Mouse (Mus musculus): ENCODE measurements around the gene Pccb. TPM values are rescaled to one million over a fixed set of nuclear protein-coding genes. Genes with fewer than 3 reads are reported as not detected.

Gene Pccb
- total and polyA plus RNA-seq, 2 experiments from 2014 or later = 27.2 to 49.3 TPM

- no peak for TF ChIP-seq CTCF (IDR thresholded peaks at IDR 0.05; ENCODE audit: low read depth)
- H3K9me3 ChIP-seq (ENCODE audit: low read length) = no peaks in the 10 kb centered on the region
- peaks cover 20% of the 10 kb centered on the region for H3K36me3 ChIP-seq (ENCODE audit: insufficient read depth)
- no peaks in the 10 kb centered on the region for H3K27me3 ChIP-seq (ENCODE audit: insufficient read depth, low read length)
- H3K4me2 ChIP-seq (ENCODE audit: low read depth) = no peak overlapping the region
- no peaks in the 10 kb centered on the region for H3K4me1 ChIP-seq (ENCODE audit: insufficient read depth)
- H3K4me3 ChIP-seq (ENCODE audit: low read depth, low read length) = no peak overlapping the region
- ATAC-seq (no peak), DNase-seq (no peak)
- H3K9ac ChIP-seq = no peak overlapping the region
- H3K27ac ChIP-seq (ENCODE audit: low read depth, low read length) = no peak overlapping the region
- 94% methylated on average over 5 of the region's 5 CpGs for WGBS
Observed at GRCm38 (mm10) chr9:100990609-100991008, 44.1 kb downstream of the Pccb start.

GRCm38 (mm10) chr9:100987850-100988249 is 46.8 kb downstream of the Pccb start:
- ATAC-seq (no peak), DNase-seq (no peak)
- Histone ChIP-seq H3K9me3 (ENCODE audit: low read length) (no peaks in the 10 kb centered on the region), H3K4me1 (ENCODE audit: insufficient read depth) (no peaks in the 10 kb centered on the region), H3K36me3 (ENCODE audit: insufficient read depth) (peaks cover 23% of the 10 kb centered on the region), H3K9ac (no peak overlapping the region), H3K27ac (ENCODE audit: low read depth, low read length) (no peak overlapping the region), H3K27me3 (ENCODE audit: insufficient read depth, low read length) (no peaks in the 10 kb centered on the region), H3K4me3 (ENCODE audit: low read depth, low read length) (no peak overlapping the region), H3K4me2 (ENCODE audit: low read depth) (no peak overlapping the region)
- WGBS = 99% methylated on average over 3 of the region's 3 CpGs
- no peak for TF ChIP-seq CTCF (IDR thresholded peaks at IDR 0.05; ENCODE audit: low read depth)

GRCm38 (mm10) chr9:100987006-100987405 is 47.7 kb downstream of the Pccb start:
- H3K27ac ChIP-seq (ENCODE audit: low read depth, low read length) = no peak overlapping the region
- TF ChIP-seq CTCF (IDR thresholded peaks at IDR 0.05; ENCODE audit: low read depth) = no peak
- H3K27me3 ChIP-seq (ENCODE audit: insufficient read depth, low read length) = no peaks in the 10 kb centered on the region
- DNase-seq (no peak), ATAC-seq (no peak)
- no peak overlapping the region for H3K4me2 ChIP-seq (ENCODE audit: low read depth)
- no peaks in the 10 kb centered on the region for H3K9me3 ChIP-seq (ENCODE audit: low read length)
- H3K36me3 ChIP-seq (ENCODE audit: insufficient read depth) = peaks cover 23% of the 10 kb centered on the region
- no peak overlapping the region for H3K9ac ChIP-seq
- H3K4me1 ChIP-seq (ENCODE audit: insufficient read depth) = no peaks in the 10 kb centered on the region
- no peak overlapping the region for H3K4me3 ChIP-seq (ENCODE audit: low read depth, low read length)
- WGBS = 90% methylated on average over 5 of the region's 5 CpGs

- no peak for TF ChIP-seq CTCF (IDR thresholded peaks at IDR 0.05; ENCODE audit: low read depth)
- Histone ChIP-seq H3K4me2 (ENCODE audit: low read depth) (no peak overlapping the region), H3K36me3 (ENCODE audit: insufficient read depth) (peaks cover 23% of the 10 kb centered on the region), H3K27ac (ENCODE audit: low read depth, low read length) (no peak overlapping the region), H3K4me3 (ENCODE audit: low read depth, low read length) (no peak overlapping the region), H3K27me3 (ENCODE audit: insufficient read depth, low read length) (no peaks in the 10 kb centered on the region), H3K9me3 (ENCODE audit: low read length) (no peaks in the 10 kb centered on the region), H3K9ac (no peak overlapping the region), H3K4me1 (ENCODE audit: insufficient read depth) (no peaks in the 10 kb centered on the region)
- ATAC-seq (no peak), DNase-seq (no peak)
- WGBS = 96% methylated on average over 25 of the region's 25 CpGs
Observed at GRCm38 (mm10) chr9:100984381-100985310, 50.1 kb downstream of the Pccb start.

GRCm38 (mm10) chr9:100982786-100983185 is 51.9 kb downstream of the Pccb start:
- no peak overlapping the region for H3K4me3 ChIP-seq (ENCODE audit: low read depth, low read length)
- TF ChIP-seq CTCF (IDR thresholded peaks at IDR 0.05; ENCODE audit: low read depth) = no peak
- H3K36me3 ChIP-seq (ENCODE audit: insufficient read depth) = peaks cover 23% of the 10 kb centered on the region
- H3K27me3 ChIP-seq (ENCODE audit: insufficient read depth, low read length) = no peaks in the 10 kb centered on the region
- WGBS = 96% methylated on average over 7 of the region's 7 CpGs
- no peak overlapping the region for H3K27ac ChIP-seq (ENCODE audit: low read depth, low read length)
- ATAC-seq = no peak
- H3K9me3 ChIP-seq (ENCODE audit: low read length) = no peaks in the 10 kb centered on the region
- H3K4me2 ChIP-seq (ENCODE audit: low read depth) = no peak overlapping the region
- no peaks in the 10 kb centered on the region for H3K4me1 ChIP-seq (ENCODE audit: insufficient read depth)
- no peak for DNase-seq
- no peak overlapping the region for H3K9ac ChIP-seq

GRCm38 (mm10) chr9:100979260-100979659 is 55.4 kb downstream of the Pccb start:
- DNase-seq = no peak
- no peak for TF ChIP-seq CTCF (IDR thresholded peaks at IDR 0.05; ENCODE audit: low read depth)
- no peak overlapping the region for H3K4me2 ChIP-seq (ENCODE audit: low read depth)
- ATAC-seq = no peak
- H3K9ac ChIP-seq = no peak overlapping the region
- H3K27ac ChIP-seq (ENCODE audit: low read depth, low read length) = no peak overlapping the region
- H3K36me3 ChIP-seq (ENCODE audit: insufficient read depth) = peaks cover 10% of the 10 kb centered on the region
- no peaks in the 10 kb centered on the region for H3K4me1 ChIP-seq (ENCODE audit: insufficient read depth)
- H3K27me3 ChIP-seq (ENCODE audit: insufficient read depth, low read length) = no peaks in the 10 kb centered on the region
- H3K4me3 ChIP-seq (ENCODE audit: low read depth, low read length) = no peak overlapping the region
- WGBS = 78% methylated on average over 5 of the region's 5 CpGs
- no peaks in the 10 kb centered on the region for H3K9me3 ChIP-seq (ENCODE audit: low read length)

GRCm38 (mm10) chr9:100978666-100979065 is 56.0 kb downstream of the Pccb start:
- H3K4me2 ChIP-seq (ENCODE audit: low read depth) = no peak overlapping the region
- no peak for TF ChIP-seq CTCF (IDR thresholded peaks at IDR 0.05; ENCODE audit: low read depth)
- peaks cover 8% of the 10 kb centered on the region; the same call in 1 of the 2 replicates for H3K36me3 ChIP-seq (ENCODE audit: insufficient read depth)
- no peaks in the 10 kb centered on the region for H3K4me1 ChIP-seq (ENCODE audit: insufficient read depth)
- DNase-seq (no peak), ATAC-seq (no peak)
- no peak overlapping the region for H3K4me3 ChIP-seq (ENCODE audit: low read depth, low read length)
- H3K27me3 ChIP-seq (ENCODE audit: insufficient read depth, low read length) = no peaks in the 10 kb centered on the region
- H3K27ac ChIP-seq (ENCODE audit: low read depth, low read length) = no peak overlapping the region
- H3K9me3 ChIP-seq (ENCODE audit: low read length) = no peaks in the 10 kb centered on the region
- H3K9ac ChIP-seq = no peak overlapping the region
- 97% methylated on average over 5 of the region's 5 CpGs for WGBS

Data from forebrain, postnatal 0 days (tissue).